Mouse (Mus musculus) heart, postnatal 36 days (tissue): Measurements from ENCODE around the gene Tango6. TPM values are rescaled to one million over a fixed set of nuclear protein-coding genes. Genes with fewer than 3 reads are reported as not detected.

Source experiments
- total RNA-seq, 2 experiments: library from RNA; stranded (reverse); gene quantifications; 2 replicates each; pipeline ENCODE4 v1.2.3; 2021

The Tango6 gene
- total RNA-seq, 2 experiments from 2014 or later: 10.7 to 11.2 TPM

Other genes with a start within 250 kb of the Tango6 start
- not detected for gene 6030452D12Rik, start 182.5 kb upstream of the Tango6 start, total RNA-seq
- 1 to 10 TPM in 1 of 2 experiments, under 1 TPM in 1; 0.81 to 1.2 TPM for gene Cdh3, start 172.2 kb upstream of the Tango6 start, total RNA-seq
- 100 to 1,000 TPM; 105 to 117 TPM for gene Gm10073, start 109.6 kb upstream of the Tango6 start, total RNA-seq
- gene Cdh1, start 79.7 kb upstream of the Tango6 start, total RNA-seq: not detected
- gene Has3, start 187.2 kb downstream of the Tango6 start, total RNA-seq: 1 to 10 TPM; 1.4 to 1.5 TPM
- 10 to 100 TPM; 20.2 to 22.2 TPM for gene Utp4, start 210.6 kb downstream of the Tango6 start, total RNA-seq